Mouse (Mus musculus): Measurements from ENCODE around the gene Zcchc9. TPM values are rescaled to one million over a fixed set of nuclear protein-coding genes. Genes with fewer than 3 reads are reported as not detected.
"Not testable (repeated sequence)": the region's sequence is repeated elsewhere in the genome, so short reads cannot be mapped to it uniquely, and the experiment has no call there.

Gene Zcchc9
- polyA plus RNA-seq, 1 experiment from 2014 or later = 7.9 TPM

DNA sequence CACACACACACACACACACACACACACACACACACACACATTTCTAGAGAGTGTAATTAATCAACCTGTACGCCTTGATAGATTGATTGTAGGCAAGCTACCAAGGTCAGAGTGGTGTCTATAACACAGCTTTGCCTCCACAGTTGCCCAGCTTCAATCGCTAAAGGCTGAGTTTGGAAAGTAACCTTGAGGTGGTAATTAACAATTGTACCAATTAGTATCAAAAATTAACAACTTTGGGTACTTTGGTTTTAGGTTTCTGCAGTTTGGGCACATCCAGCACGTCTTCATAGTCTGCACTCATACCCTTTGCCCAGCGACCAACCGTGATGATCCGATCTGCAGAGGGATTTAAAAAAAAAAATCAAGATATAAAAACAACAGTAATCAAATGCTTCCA is 10.6 kb downstream of the Zcchc9 start:
- Histone ChIP-seq H3K27ac (replicated peaks) (no peak overlapping the region), H3K4me3 (replicated peaks) (no peak overlapping the region), H3K4me2 (no peak overlapping the region), H3K9ac (no peak overlapping the region), H3K36me3 (replicated peaks) (peaks cover 68% of the 10 kb centered on the region), H3K27me3 (no peaks in the 10 kb centered on the region), H3K4me1 (replicated peaks) (no peaks in the 10 kb centered on the region), H3K9me3 (replicated peaks) (no peaks in the 10 kb centered on the region)
- ATAC-seq (ENCODE audit: insufficient read depth) = no peak
- WGBS (ENCODE audit: insufficient replicate concordance) = 82% methylated on average over 6 of the region's 6 CpGs

DNA sequence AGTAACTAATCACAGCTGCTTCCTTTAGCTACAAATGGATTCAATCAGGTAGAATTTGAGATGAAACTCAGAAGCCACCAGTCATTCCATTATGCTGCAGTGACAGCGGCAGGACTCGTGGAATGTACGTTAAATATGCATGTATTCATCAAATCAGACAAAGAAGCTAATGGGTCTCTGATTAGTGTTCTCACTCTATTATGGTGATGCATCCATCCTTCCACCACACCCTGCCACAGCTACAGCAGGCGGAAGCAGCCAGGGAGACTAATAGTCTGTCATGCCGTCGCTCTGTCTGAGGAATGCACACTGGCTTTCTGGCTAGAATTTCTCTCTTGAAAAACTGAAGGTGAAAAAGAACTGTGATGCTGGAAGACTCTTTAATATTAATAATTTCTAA is 11.5 kb downstream of the Zcchc9 start:
- H3K9ac ChIP-seq = no peak overlapping the region
- ATAC-seq (ENCODE audit: insufficient read depth) = no peak
- H3K4me1 ChIP-seq (replicated peaks) = no peaks in the 10 kb centered on the region
- peaks cover 61% of the 10 kb centered on the region for H3K36me3 ChIP-seq (replicated peaks)
- H3K9me3 ChIP-seq (replicated peaks) = no peaks in the 10 kb centered on the region
- H3K27ac ChIP-seq (replicated peaks) = no peak overlapping the region
- H3K4me2 ChIP-seq = no peak overlapping the region
- H3K27me3 ChIP-seq = no peaks in the 10 kb centered on the region
- 88% methylated on average over 6 of the region's 6 CpGs for WGBS (ENCODE audit: insufficient replicate concordance)
- no peak overlapping the region for H3K4me3 ChIP-seq (replicated peaks)

DNA sequence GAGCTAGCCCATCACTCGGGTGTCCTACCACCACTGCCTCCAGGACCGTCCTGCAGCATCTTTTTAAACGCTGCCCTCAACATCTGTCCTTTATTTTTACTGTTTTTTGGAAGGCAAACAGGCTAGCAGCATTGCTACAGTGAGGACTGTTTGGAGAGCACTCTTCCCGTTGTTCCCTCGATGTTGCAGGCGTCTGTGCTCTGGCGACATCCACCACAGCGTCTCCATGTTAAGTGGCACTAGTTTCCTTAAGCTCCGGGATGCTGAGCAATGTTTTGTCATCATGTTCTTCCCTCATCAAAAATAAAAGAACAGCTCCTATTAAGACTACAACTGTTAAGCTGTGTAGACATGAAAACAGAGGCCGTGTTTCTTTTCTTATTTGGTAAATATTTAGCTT is 11.9 kb downstream of the Zcchc9 start:
- no peak overlapping the region for H3K9ac ChIP-seq
- no peak overlapping the region for H3K4me2 ChIP-seq
- no peak overlapping the region for H3K4me3 ChIP-seq (replicated peaks)
- 77% methylated on average over 10 of the region's 10 CpGs for WGBS (ENCODE audit: insufficient replicate concordance)
- peaks cover 58% of the 10 kb centered on the region for H3K36me3 ChIP-seq (replicated peaks)
- no peaks in the 10 kb centered on the region for H3K9me3 ChIP-seq (replicated peaks)
- H3K27ac ChIP-seq (replicated peaks) = no peak overlapping the region
- no peaks in the 10 kb centered on the region for H3K4me1 ChIP-seq (replicated peaks)
- no peaks in the 10 kb centered on the region for H3K27me3 ChIP-seq
- no peak for ATAC-seq (ENCODE audit: insufficient read depth)

DNA sequence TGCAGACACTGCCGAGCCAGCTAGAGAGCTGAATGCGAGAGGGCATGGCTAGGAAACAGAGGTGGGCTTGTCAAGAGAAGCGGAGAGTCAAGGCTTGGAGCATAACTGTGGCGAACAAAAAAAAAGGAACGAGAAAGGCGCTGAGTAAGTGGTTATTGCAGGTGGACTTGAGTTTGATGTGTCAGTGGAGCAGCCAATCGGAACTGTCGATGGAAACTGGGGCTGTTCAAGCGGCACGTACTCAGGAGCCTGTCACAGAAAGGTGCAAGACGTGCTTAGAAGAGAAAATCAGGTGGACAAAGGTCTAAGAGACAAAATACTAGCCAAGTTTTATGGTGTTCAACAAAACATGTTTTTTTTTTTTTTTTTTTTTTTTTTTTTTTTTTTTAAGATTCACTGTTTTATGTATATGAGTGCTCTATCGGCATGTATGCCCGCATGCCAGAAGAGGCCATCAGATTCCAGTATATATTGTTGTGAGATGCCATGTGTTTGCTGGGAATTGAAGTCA is 12.5 kb downstream of the Zcchc9 start:
- ATAC-seq (ENCODE audit: insufficient read depth) = no peak
- Histone ChIP-seq H3K4me3 (replicated peaks) (no peak overlapping the region), H3K27me3 (no peaks in the 10 kb centered on the region), H3K27ac (replicated peaks) (no peak overlapping the region), H3K9ac (no peak overlapping the region), H3K4me1 (replicated peaks) (no peaks in the 10 kb centered on the region), H3K9me3 (replicated peaks) (no peaks in the 10 kb centered on the region), H3K4me2 (no peak overlapping the region), H3K36me3 (replicated peaks) (peaks cover 51% of the 10 kb centered on the region)
- WGBS (ENCODE audit: insufficient replicate concordance) = 82% methylated on average over 13 of the region's 13 CpGs

DNA sequence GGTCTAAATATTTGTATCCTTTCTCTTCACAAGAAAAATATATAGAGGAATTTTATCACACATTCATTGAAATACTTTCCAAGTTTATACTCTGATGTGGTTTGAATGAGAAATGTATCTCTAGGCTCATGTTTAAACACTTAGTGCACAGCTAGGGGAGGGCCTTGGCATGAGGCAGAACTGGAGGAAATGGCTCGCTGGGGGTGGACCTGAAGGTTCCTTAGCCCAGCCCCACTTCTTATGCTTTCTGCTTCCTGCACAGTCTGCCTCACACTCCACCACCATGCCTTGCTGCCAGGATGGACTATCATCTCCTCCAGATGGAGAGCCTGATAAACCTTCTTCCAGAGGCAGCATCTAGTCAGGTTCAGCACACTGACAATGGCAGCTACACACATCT is 15.5 kb downstream of the Zcchc9 start:
- no peak overlapping the region for H3K4me2 ChIP-seq
- H3K9me3 ChIP-seq (replicated peaks) = no peaks in the 10 kb centered on the region
- no peak overlapping the region for H3K9ac ChIP-seq
- 11% methylated on average over 1 of the region's 1 CpGs for WGBS (ENCODE audit: insufficient replicate concordance)
- no peak for ATAC-seq (ENCODE audit: insufficient read depth)
- H3K4me3 ChIP-seq (replicated peaks) = no peak overlapping the region
- H3K27ac ChIP-seq (replicated peaks) = no peak overlapping the region
- no peaks in the 10 kb centered on the region for H3K4me1 ChIP-seq (replicated peaks)
- H3K36me3 ChIP-seq (replicated peaks) = peaks cover 22% of the 10 kb centered on the region
- H3K27me3 ChIP-seq = no peaks in the 10 kb centered on the region

DNA sequence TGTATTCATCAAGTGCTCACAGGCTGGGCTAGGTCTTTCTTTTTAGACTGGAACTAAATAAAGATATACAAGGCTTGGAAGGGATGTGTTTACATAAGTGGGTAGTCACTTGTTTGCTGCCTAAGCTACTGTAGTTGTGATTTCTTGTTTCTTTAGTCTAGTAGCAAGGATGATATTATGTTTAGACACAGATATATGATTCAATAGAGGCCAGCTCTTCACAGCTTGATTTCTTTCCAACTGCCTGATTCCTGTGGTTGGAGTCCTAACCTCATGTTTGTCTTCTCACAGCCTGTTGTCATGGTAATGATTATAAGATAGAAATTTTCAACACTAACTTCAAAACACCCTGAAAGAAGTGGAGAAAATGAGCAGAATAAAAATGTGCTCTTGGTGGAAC is 27.6 kb downstream of the Zcchc9 start:
- Histone ChIP-seq H3K9me3 (replicated peaks) (no peaks in the 10 kb centered on the region), H3K27ac (replicated peaks) (no peak overlapping the region), H3K4me3 (replicated peaks) (no peak overlapping the region), H3K4me2 (no peak overlapping the region), H3K36me3 (replicated peaks) (no peaks in the 10 kb centered on the region), H3K27me3 (no peaks in the 10 kb centered on the region), H3K4me1 (replicated peaks) (no peaks in the 10 kb centered on the region), H3K9ac (no peak overlapping the region)
- no peak for ATAC-seq (ENCODE audit: insufficient read depth)

DNA sequence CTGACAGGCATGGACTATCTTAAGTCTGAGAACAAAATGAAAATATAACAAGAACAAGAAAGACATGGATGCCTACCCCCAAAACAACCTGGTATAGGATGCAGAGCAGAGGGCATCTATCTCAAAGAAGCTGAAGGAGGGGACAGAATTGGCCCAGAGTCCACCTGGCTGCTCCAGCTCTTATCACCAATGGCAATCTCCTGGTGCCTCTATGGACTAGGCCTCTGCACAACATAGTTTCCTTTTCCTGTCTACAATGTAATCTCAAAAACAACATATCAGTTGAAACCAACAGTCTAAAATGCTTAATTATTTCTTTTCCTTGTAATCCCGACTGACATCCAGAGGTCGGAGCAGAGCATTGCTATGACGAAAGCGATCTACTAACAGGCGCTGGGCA is 29.4 kb downstream of the Zcchc9 start:
- 78% methylated on average over 5 of the region's 5 CpGs for WGBS (ENCODE audit: insufficient replicate concordance)
- H3K9me3 ChIP-seq (replicated peaks) = no peaks in the 10 kb centered on the region
- no peaks in the 10 kb centered on the region for H3K4me1 ChIP-seq (replicated peaks)
- ATAC-seq (ENCODE audit: insufficient read depth) = no peak
- no peaks in the 10 kb centered on the region for H3K27me3 ChIP-seq
- H3K27ac ChIP-seq (replicated peaks) = no peak overlapping the region
- no peak overlapping the region for H3K4me2 ChIP-seq
- H3K9ac ChIP-seq = no peak overlapping the region
- no peak overlapping the region for H3K4me3 ChIP-seq (replicated peaks)
- no peaks in the 10 kb centered on the region for H3K36me3 ChIP-seq (replicated peaks)

DNA sequence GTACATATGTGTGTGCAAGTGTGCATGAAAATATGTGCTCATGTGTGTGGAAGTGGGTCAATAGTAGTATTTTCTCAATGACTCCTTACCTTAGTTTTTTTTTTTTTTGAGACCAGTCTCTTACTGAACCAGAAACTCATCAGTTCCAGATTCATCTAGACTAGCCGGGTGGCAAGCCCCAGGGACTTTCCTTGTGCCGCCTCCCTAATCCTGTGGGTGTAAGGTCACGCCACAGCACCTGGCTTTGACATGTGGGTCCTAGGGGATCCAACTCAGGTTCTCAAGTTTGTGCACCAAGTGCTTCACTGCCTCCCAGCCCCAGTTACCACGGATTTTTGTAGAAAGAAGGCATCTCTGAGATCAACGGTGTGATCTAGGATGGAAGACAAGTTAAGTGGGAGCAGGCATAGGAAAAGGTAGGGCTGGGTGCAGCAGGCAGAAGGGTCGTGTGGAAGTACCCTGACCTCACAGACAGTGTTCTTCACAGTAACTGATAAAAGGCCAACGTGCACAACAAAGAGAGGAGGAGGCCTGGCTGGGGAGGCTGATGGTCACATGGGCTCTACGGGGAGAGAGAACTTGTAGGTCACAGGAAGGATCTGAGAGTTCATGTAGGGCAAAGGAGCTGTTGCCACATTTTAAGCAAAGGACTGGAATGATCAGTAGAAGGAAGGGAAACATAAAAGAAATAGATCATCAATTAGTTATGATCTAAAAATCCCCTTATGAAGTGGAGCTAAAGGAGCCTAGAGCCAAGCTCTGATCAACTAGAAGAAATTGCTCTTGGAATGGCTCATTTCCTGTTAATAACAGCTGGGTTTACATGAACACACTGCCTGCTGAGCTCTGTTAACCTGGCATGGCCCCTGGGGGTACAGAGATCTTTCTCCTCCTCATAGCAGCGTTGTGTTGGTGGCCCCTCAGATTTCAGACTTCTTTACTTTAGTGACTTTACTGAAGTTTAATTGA is 38.5 kb downstream of the Zcchc9 start:
- no peaks in the 10 kb centered on the region for H3K9me3 ChIP-seq (replicated peaks)
- H3K4me3 ChIP-seq (replicated peaks) = no peak overlapping the region
- H3K36me3 ChIP-seq (replicated peaks) = no peaks in the 10 kb centered on the region
- no peak overlapping the region for H3K9ac ChIP-seq
- no peak overlapping the region for H3K4me2 ChIP-seq
- no peak for ATAC-seq (ENCODE audit: insufficient read depth)
- 49% methylated on average over 9 of the region's 9 CpGs for WGBS (ENCODE audit: insufficient replicate concordance)
- no peaks in the 10 kb centered on the region for H3K27me3 ChIP-seq
- H3K27ac ChIP-seq (replicated peaks) = no peak overlapping the region
- H3K4me1 ChIP-seq (replicated peaks) = no peaks in the 10 kb centered on the region

DNA sequence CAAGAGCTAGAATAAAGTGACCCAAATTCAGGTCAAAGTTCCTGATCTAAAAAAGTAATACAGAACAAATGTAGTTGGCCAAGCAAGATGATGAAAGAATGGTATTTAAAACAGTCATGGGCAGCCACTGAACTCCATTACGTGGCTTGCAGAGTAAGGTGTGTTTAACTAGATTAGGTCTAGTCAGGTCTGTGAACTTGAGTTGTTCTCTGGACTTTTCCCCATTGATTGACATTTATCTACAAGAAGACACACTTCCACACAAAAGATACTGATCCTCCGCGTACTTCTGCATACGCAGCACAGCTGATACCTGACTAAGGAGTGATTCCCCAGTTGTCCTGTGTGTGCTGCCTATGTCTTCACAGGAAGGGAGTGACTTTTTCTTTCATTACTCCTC is 41.9 kb downstream of the Zcchc9 start:
- Histone ChIP-seq H3K36me3 (replicated peaks) (no peaks in the 10 kb centered on the region), H3K9me3 (replicated peaks) (no peaks in the 10 kb centered on the region), H3K27ac (replicated peaks) (no peak overlapping the region), H3K4me3 (replicated peaks) (no peak overlapping the region), H3K4me1 (replicated peaks) (no peaks in the 10 kb centered on the region), H3K4me2 (no peak overlapping the region), H3K9ac (no peak overlapping the region), H3K27me3 (no peaks in the 10 kb centered on the region)
- 57% methylated on average over 4 of the region's 4 CpGs for WGBS (ENCODE audit: insufficient replicate concordance)
- no peak for ATAC-seq (ENCODE audit: insufficient read depth)

DNA sequence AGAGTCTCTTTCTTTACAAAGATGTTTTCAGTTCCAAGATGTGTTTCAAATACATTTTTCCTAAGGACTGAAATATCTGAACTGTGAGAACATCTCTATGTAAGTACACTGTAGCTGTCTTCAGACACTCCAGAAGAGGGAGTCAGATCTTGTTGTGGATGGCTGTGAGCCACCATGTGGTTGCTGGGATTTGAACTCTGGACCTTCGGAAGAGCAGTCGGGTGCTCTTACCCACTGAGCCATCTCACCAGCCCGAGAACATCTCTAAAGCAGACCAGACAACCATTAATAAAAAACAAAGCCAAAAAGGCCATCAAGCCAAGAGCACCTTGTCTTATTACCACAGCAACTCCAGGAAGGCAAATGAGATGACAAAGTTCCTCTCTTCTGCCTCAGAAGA is 43.9 kb downstream of the Zcchc9 start:
- 75% methylated on average over 3 of the region's 3 CpGs for WGBS (ENCODE audit: insufficient replicate concordance)
- not testable (repeated sequence) for H3K36me3 ChIP-seq (replicated peaks)

DNA sequence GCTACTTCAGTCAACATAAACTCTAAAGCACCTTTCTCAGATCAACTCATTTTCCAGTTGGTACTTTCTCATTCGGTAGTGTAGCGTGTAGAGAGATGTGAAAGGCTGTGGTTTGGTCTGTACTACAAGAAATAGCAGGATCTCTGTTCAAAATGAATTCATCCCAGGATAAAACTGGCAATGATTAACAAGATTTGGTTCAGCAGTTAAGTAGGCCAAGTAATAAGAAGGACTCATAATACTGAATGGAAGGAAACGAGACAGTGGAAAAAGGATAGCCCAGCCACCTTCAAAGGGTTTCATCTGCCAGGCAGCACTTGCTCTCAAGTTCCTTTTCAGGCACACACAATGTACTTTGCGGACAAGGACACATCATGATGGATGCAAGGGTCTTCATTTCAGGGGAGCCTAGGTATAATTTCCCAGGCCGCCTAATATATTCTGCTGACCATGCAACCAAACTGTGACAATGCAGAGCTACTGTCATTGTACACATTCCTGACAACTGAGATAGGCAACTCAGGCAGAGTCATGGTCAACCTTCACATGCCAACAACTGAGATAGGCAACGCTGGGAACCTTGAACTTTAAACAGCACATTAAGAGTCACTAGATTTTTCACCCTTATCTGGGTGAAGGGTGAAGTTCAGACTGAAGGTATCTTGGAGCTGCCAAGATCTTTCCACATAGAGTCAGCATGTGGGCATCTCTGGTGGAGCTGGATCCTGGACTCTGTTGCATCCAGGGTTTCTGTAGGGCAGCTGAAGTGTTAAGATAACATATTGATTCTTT is 45.7 kb downstream of the Zcchc9 start:
- no peak overlapping the region for H3K4me3 ChIP-seq (replicated peaks)
- H3K9me3 ChIP-seq (replicated peaks) = no peaks in the 10 kb centered on the region
- H3K9ac ChIP-seq = no peak overlapping the region
- H3K4me1 ChIP-seq (replicated peaks) = no peaks in the 10 kb centered on the region
- ATAC-seq (ENCODE audit: insufficient read depth) = no peak
- H3K4me2 ChIP-seq = no peak overlapping the region
- no peak overlapping the region for H3K27ac ChIP-seq (replicated peaks)
- WGBS (ENCODE audit: insufficient replicate concordance) = 63% methylated on average over 6 of the region's 6 CpGs
- H3K36me3 ChIP-seq (replicated peaks) = no peaks in the 10 kb centered on the region
- no peaks in the 10 kb centered on the region for H3K27me3 ChIP-seq

More for the DNA sequence above, 43.9 kb downstream of the Zcchc9 start:
- not testable (repeated sequence) for H3K9me3 ChIP-seq (replicated peaks); H3K4me2 ChIP-seq; H3K4me3 ChIP-seq (replicated peaks); H3K27me3 ChIP-seq; H3K27ac ChIP-seq (replicated peaks); H3K9ac ChIP-seq; H3K4me1 ChIP-seq (replicated peaks); ATAC-seq (ENCODE audit: insufficient read depth)

Data from liver, embryonic 15.5 days (tissue).